Mouse (Mus musculus) kidney, postnatal 25 days (tissue): ENCODE data around the gene Syn3.

Experiments used
- DNase-seq, 2 experiments: peaks; one replicate each; pipeline ENCODE4 v3.0.0; 2021; ENCODE audit warnings: mixed read lengths in 2 of 2

The Syn3 gene

GRCm38 (mm10) chr10:86074971-86075711 lies 423.6 kb downstream of the Syn3 start:
- DNase-seq: peak; percentile 72 to 81

- peak in 1 of 2 experiments; percentile 53 for DNase-seq
These were observed 424.6 kb downstream of the Syn3 start for GRCm38 (mm10) chr10:86074134-86074533.

- DNase-seq: peak in 1 of 2 experiments; percentile 38
These were observed 427.9 kb downstream of the Syn3 start for GRCm38 (mm10) chr10:86070751-86071150.

- DNase-seq: peak; percentile 66 to 90
These were observed 429.4 kb downstream of the Syn3 start for GRCm38 (mm10) chr10:86069341-86069740.

GRCm38 (mm10) chr10:86067911-86068310 lies 430.8 kb downstream of the Syn3 start:
- peak in 1 of 2 experiments; percentile 63 for DNase-seq

- peak in 1 of 2 experiments; percentile 34 for DNase-seq
These were observed 432.0 kb downstream of the Syn3 start for GRCm38 (mm10) chr10:86066651-86067050.

GRCm38 (mm10) chr10:86065661-86066060 lies 433.0 kb downstream of the Syn3 start:
- DNase-seq: no peak

- peak; percentile 88 to 94 for DNase-seq
These were observed 433.8 kb downstream of the Syn3 start for GRCm38 (mm10) chr10:86064937-86065336.

GRCm38 (mm10) chr10:86063018-86063384 lies 435.7 kb downstream of the Syn3 start:
- no peak for DNase-seq

- DNase-seq: no peak
These were observed 436.3 kb downstream of the Syn3 start for GRCm38 (mm10) chr10:86062261-86063017.

GRCm38 (mm10) chr10:86060267-86060666 lies 438.4 kb downstream of the Syn3 start:
- DNase-seq: no peak

- peak; percentile 62 to 85 for DNase-seq
These were observed 441.0 kb downstream of the Syn3 start for GRCm38 (mm10) chr10:86057712-86058111.

GRCm38 (mm10) chr10:86057286-86057685 lies 441.4 kb downstream of the Syn3 start:
- DNase-seq: peak; percentile 69 to 82

- no peak for DNase-seq
These were observed 442.3 kb downstream of the Syn3 start for GRCm38 (mm10) chr10:86056297-86056903.

GRCm38 (mm10) chr10:86052818-86053522 lies 445.7 kb downstream of the Syn3 start:
- no peak for DNase-seq

GRCm38 (mm10) chr10:86050522-86050921 lies 448.2 kb downstream of the Syn3 start:
- DNase-seq: no peak

- no peak for DNase-seq
These were observed 450.9 kb downstream of the Syn3 start for GRCm38 (mm10) chr10:86047786-86048185.

GRCm38 (mm10) chr10:86046371-86046770 lies 452.3 kb downstream of the Syn3 start:
- no peak for DNase-seq

- peak in 1 of 2 experiments; percentile 72 for DNase-seq
These were observed 454.6 kb downstream of the Syn3 start for GRCm38 (mm10) chr10:86044066-86044465.

GRCm38 (mm10) chr10:86043651-86044050 lies 455.0 kb downstream of the Syn3 start:
- no peak for DNase-seq

- DNase-seq: no peak
These were observed 464.5 kb downstream of the Syn3 start for GRCm38 (mm10) chr10:86034007-86034728.

GRCm38 (mm10) chr10:86032517-86032916 lies 466.2 kb downstream of the Syn3 start:
- no peak for DNase-seq
